Mouse (Mus musculus) limb, embryonic 14.5 days (tissue): ENCODE results near the gene Hsd3b2. TPM values are rescaled to one million over a fixed set of nuclear protein-coding genes. Genes with fewer than 3 reads are reported as not detected.

Source experiments
- ATAC-seq: fragments of 200-750 bp; cut with Nextera tagmentation; 2 replicates; pipeline ENCODE4 v1.8.0; 2017; ENCODE audit warnings: low read depth, moderate number of reproducible peaks, moderate TSS enrichment; ENCODE audit not compliant: low FRiP score
- DNase-seq: peaks from one replicate; pipeline ENCODE4 v3.0.0-alpha.2; 2015; ENCODE audit warnings: low spot score
- H3K27ac ChIP-seq: fragments of 300-500 bp; sonication (generic); replicated peaks from 2 replicates; pipeline ENCODE4 v1.5.1; 2014; ENCODE audit warnings: low read depth, mild to moderate bottlenecking, low read length, moderate library complexity, mixed read lengths
- H3K27me3 ChIP-seq: fragments of 300-500 bp; sonication (generic); 2 replicates; pipeline ENCODE4 v1.6.1; 2014; ENCODE audit warnings: low read length, mixed read lengths; ENCODE audit not compliant: control insufficient read depth, insufficient read depth
- H3K36me3 ChIP-seq: fragments of 300-500 bp; sonication (generic); 2 replicates; pipeline ENCODE4 v1.6.1; 2014; ENCODE audit warnings: mild to moderate bottlenecking, low read length, moderate library complexity, mixed read lengths; ENCODE audit not compliant: control insufficient read depth, insufficient read depth
- H3K4me1 ChIP-seq: fragments of 300-500 bp; sonication (generic); 2 replicates; pipeline ENCODE4 v1.6.1; 2014; ENCODE audit warnings: antibody characterized with exemption, low read length, mixed read lengths; ENCODE audit not compliant: control insufficient read depth, insufficient read depth
- H3K4me2 ChIP-seq: fragments of 300-500 bp; sonication (generic); replicated peaks from 2 replicates; pipeline ENCODE4 v1.6.1; 2014; ENCODE audit warnings: low read depth, mild to moderate bottlenecking, low read length, moderate library complexity; ENCODE audit not compliant: severe bottlenecking
- H3K4me3 ChIP-seq: fragments of 300-500 bp; sonication (generic); replicated peaks from 2 replicates; pipeline ENCODE4 v1.5.1; 2014; ENCODE audit warnings: low read length
- H3K9ac ChIP-seq: fragments of 300-500 bp; sonication (generic); 2 replicates; pipeline ENCODE4 v1.6.1; 2014; ENCODE audit warnings: mild to moderate bottlenecking, low read depth, low read length, moderate library complexity; ENCODE audit not compliant: severe bottlenecking
- H3K9me3 ChIP-seq: fragments of 300-500 bp; sonication (generic); 2 replicates; pipeline ENCODE4 v1.6.1; 2016; ENCODE audit warnings: low read length; ENCODE audit not compliant: control insufficient read depth
- POLR2A ChIP-seq: fragments of 200-500 bp; IDR thresholded peaks from 2 replicates; pipeline ENCODE4 v1.8.0; 2012; ENCODE audit warnings: inconsistent platforms, mild to moderate bottlenecking, moderate library complexity, borderline replicate concordance; ENCODE audit not compliant: insufficient read depth, insufficient read length; ENCODE audit errors: extremely low read depth
- WGBS: fragments of 180-500 bp; shearing (Covaris S2); extraction: QIAGEN DNeasy Blood & Tissue Kit; methylation state at CpG from one replicate; pipeline ENCODE4 v1.1.7; 2014; 5-methylcytosine and 5-hydroxymethylcytosine counted together
- polyA plus RNA-seq, 2 experiments: library from polyadenylated mRNA; depleted of rRNA in 1 of 2; stranded (reverse) in 1 of 2; unstranded in 1 of 2; fragments of >200 nt; fragmentation: Nextera tagmentation in 1 of 2; extraction: Ambion mirVana in 1 of 2; gene quantifications; 2 replicates each; pipeline versions ENCODE4 v1.2.1 to v1.2.3; 2012 to 2014

Hsd3b2 gene
- polyA plus RNA-seq, 2 experiments: not detected

DNA sequence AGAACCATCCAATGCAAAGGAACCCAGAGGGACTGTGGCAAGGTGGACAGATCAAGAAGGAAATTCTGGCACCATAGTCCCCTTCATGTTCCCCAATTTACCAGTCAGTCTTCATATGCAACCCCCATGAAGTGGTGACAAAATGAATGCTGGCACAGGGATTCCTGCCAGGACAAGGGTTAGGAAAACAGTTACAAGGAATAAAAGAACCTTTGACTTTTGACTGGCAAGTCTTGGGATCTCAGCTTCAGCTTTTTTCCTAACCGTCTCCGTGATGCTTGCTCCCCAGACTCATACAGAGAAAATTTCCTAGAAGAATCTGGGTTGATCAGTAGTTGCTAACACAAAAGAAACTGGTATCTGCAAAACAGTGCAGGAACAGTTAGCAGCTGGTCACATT is 9.4 kb upstream of the Hsd3b2 start:
- no peak overlapping the region for H3K27ac ChIP-seq
- no peak for TF ChIP-seq POLR2A
- WGBS: 84% methylated on average over 2 of the region's 2 CpGs
- no peak for DNase-seq
- H3K36me3 ChIP-seq: no peaks in the 10 kb centered on the region
- no peak overlapping the region for H3K4me3 ChIP-seq
- no peak for ATAC-seq
- H3K27me3 ChIP-seq: no peaks in the 10 kb centered on the region
- H3K4me2 ChIP-seq: no peak overlapping the region
- H3K9ac ChIP-seq: no peak overlapping the region
- H3K9me3 ChIP-seq: no peaks in the 10 kb centered on the region
- no peaks in the 10 kb centered on the region for H3K4me1 ChIP-seq

DNA sequence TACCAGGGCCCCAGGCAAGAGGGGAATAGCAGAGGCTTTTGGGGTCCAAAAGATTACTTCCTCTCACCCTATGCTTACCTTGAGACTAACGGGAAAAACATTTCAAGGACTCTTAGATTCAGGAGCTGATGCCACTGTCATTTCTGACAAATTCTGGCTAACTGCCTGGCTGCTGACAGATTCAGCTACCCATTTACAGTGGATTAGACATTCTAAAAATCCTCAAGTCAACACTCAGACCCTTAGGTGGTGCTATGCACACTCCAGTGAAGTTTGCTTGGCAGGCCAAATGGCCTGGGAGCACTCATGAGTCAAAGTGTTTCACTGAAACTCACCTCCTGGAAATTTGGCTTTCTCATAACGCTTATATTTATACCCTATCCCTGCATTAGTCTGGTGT is 1.9 kb upstream of the Hsd3b2 start:
- Histone ChIP-seq H3K27ac (no peak overlapping the region), H3K4me3 (no peak overlapping the region), H3K9me3 (no peaks in the 10 kb centered on the region), H3K4me1 (no peaks in the 10 kb centered on the region), H3K4me2 (no peak overlapping the region), H3K36me3 (no peaks in the 10 kb centered on the region), H3K9ac (no peak overlapping the region), H3K27me3 (no peaks in the 10 kb centered on the region)
- TF ChIP-seq POLR2A: no peak
- WGBS: 91% methylated on average over 2 of the region's 2 CpGs
- ATAC-seq (no peak), DNase-seq (no peak)

DNA sequence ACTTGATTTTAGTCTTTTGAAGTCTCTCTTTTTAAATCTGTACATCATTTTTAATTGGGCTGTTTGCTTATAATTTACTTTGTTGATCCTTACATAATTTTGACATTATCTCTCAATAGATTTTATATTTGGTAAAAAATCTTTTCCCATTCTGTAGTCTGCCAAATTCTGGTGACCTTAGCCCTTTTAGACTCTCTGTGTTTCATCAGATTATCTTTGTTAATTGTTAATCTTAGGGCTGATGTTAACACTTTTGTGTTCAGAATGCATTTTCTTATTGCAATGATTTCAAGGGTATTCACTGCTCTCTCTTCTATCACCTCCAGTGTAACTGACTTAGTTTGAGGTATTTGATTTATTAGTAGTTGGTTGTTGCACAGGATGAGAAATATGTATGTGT is 3.6 kb downstream of the Hsd3b2 start:
- no peaks in the 10 kb centered on the region for H3K27me3 ChIP-seq
- H3K4me1 ChIP-seq: no peaks in the 10 kb centered on the region
- no peak for TF ChIP-seq POLR2A
- DNase-seq: no peak
- H3K4me2 ChIP-seq: no peak overlapping the region
- no peaks in the 10 kb centered on the region for H3K36me3 ChIP-seq
- H3K9ac ChIP-seq: no peak overlapping the region
- no peaks in the 10 kb centered on the region for H3K9me3 ChIP-seq
- ATAC-seq: no peak
- no peak overlapping the region for H3K4me3 ChIP-seq
- H3K27ac ChIP-seq: no peak overlapping the region

DNA sequence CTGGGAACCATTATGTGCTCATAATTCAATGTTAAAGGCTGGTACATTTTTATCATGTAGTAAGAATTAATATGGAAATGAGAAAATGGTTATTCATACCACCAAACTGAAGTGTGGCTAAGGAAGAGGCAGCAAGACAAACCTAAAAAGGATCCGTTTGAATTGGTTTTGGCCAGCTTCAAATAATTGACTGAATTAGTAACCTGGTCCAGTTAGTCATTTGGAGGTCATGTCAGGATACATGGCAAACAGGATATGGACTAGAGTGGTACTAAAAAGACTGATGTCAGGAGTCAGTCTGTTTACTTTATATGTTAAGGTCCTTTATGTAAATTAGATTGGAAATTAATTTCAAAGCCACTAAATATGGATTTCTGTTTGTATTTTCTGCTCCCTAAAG is 41.9 kb downstream of the Hsd3b2 start:
- DNase-seq: no peak
- Histone ChIP-seq H3K36me3 (no peaks in the 10 kb centered on the region), H3K9me3 (no peaks in the 10 kb centered on the region), H3K4me3 (no peak overlapping the region), H3K27me3 (no peaks in the 10 kb centered on the region), H3K27ac (no peak overlapping the region), H3K9ac (no peak overlapping the region), H3K4me2 (no peak overlapping the region), H3K4me1 (no peaks in the 10 kb centered on the region)
- no peak for ATAC-seq
- no peak for TF ChIP-seq POLR2A
- WGBS: 76% methylated on average over 1 of the region's 1 CpGs

DNA sequence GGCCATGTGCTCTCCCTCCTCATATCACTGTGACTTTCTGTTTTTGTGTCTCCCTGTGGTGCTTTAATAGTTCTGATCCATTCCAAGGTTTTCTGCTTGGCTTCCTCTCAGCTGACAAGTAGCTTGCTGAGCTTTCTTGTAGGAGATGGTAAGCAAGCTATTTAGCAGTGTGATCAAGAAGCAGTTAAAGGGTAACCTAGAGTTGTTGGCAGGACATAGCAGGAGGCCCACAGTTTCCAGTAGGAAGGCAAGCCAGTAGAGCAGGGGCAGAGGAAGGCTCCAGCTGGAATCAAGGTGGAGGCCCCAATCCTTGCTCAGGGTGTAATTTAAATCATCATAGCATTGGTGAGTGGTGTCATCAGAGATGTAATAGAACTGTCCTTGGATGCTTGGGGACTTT is 43.6 kb downstream of the Hsd3b2 start:
- no peak for DNase-seq
- Histone ChIP-seq H3K4me3 (no peak overlapping the region), H3K9me3 (no peaks in the 10 kb centered on the region), H3K9ac (no peak overlapping the region), H3K4me2 (no peak overlapping the region), H3K36me3 (no peaks in the 10 kb centered on the region), H3K27ac (no peak overlapping the region), H3K27me3 (no peaks in the 10 kb centered on the region), H3K4me1 (no peaks in the 10 kb centered on the region)
- no peak for TF ChIP-seq POLR2A
- ATAC-seq: no peak

Other genes with a start within 250 kb of the Hsd3b2 start
- not detected in 2 replicates for gene Hsd3b4, start 214.0 kb downstream of the Hsd3b2 start, polyA plus RNA-seq (2012; rRNA removed)
- not detected in 2 replicates for gene Hsd3b4, start 214.0 kb downstream of the Hsd3b2 start, polyA plus RNA-seq (2014; fragmentation: Nextera tagmentation; extraction: Ambion mirVana)
- gene Gm10681, start 135.7 kb downstream of the Hsd3b2 start, polyA plus RNA-seq (2012; rRNA removed): not detected in 2 replicates
- gene Gm10681, start 135.7 kb downstream of the Hsd3b2 start, polyA plus RNA-seq (2014; fragmentation: Nextera tagmentation; extraction: Ambion mirVana): not detected in 2 replicates
- not detected in 2 replicates for gene Hsd3b5, start 94.3 kb downstream of the Hsd3b2 start, polyA plus RNA-seq (2012; rRNA removed)
- gene Hsd3b5, start 94.3 kb downstream of the Hsd3b2 start, polyA plus RNA-seq (2014; fragmentation: Nextera tagmentation; extraction: Ambion mirVana): not detected in 2 replicates
- gene Hsd3b3, start 38.6 kb upstream of the Hsd3b2 start, polyA plus RNA-seq (2012; rRNA removed): 0.04 TPM in 1 of 2 replicates, not detected in the other
- gene Hsd3b3, start 38.6 kb upstream of the Hsd3b2 start, polyA plus RNA-seq (2014; fragmentation: Nextera tagmentation; extraction: Ambion mirVana): 0.12 TPM in 1 of 2 replicates, not detected in the other
- gene Hsd3b6, start 89.9 kb upstream of the Hsd3b2 start, polyA plus RNA-seq (2012; rRNA removed): 0.91 and 1.4 TPM in 2 replicates
- 2.0 and 3.6 TPM in 2 replicates for gene Hsd3b6, start 89.9 kb upstream of the Hsd3b2 start, polyA plus RNA-seq (2014; fragmentation: Nextera tagmentation; extraction: Ambion mirVana)
- gene Hsd3b1, start 135.3 kb upstream of the Hsd3b2 start, polyA plus RNA-seq (2012; rRNA removed): 0.04 and 0.12 TPM in 2 replicates
- not detected in 2 replicates for gene Hsd3b1, start 135.3 kb upstream of the Hsd3b2 start, polyA plus RNA-seq (2014; fragmentation: Nextera tagmentation; extraction: Ambion mirVana)
- gene Hao2, start 168.7 kb upstream of the Hsd3b2 start, polyA plus RNA-seq (2012; rRNA removed): 0.03 and 0.04 TPM in 2 replicates
- gene Hao2, start 168.7 kb upstream of the Hsd3b2 start, polyA plus RNA-seq (2014; fragmentation: Nextera tagmentation; extraction: Ambion mirVana): 0.11 TPM in 1 of 2 replicates, not detected in the other